Mouse (Mus musculus) heart, embryonic 16.5 days (tissue): ENCODE measurements at regions not wholly inside any gene's neighbourhood (a gene's known extent, or its start where the extent isn't known, plus 50 kb on each side); places are given as distances from the start of the nearest gene placed in this dataset.

Source experiments
- ATAC-seq: fragments of 200-750 bp; cut with Nextera tagmentation; replicated peaks from 2 replicates; pipeline ENCODE4 v1.8.0; 2017; ENCODE audit warnings: moderate number of reproducible peaks; ENCODE audit not compliant: insufficient read depth, low FRiP score; ENCODE audit errors: extremely low read depth
- H3K27ac ChIP-seq: fragments of 300-500 bp; sonication (generic); 2 replicates; pipeline ENCODE4 v1.5.1; 2014; ENCODE audit warnings: mild to moderate bottlenecking, low read length, control low read depth, moderate library complexity
- H3K27me3 ChIP-seq: fragments of 300-500 bp; sonication (generic); 2 replicates; pipeline ENCODE4 v1.6.1; 2014; ENCODE audit warnings: low read length, mixed read lengths; ENCODE audit not compliant: control insufficient read depth, insufficient read depth
- H3K36me3 ChIP-seq: fragments of 300-500 bp; sonication (generic); 2 replicates; pipeline ENCODE4 v1.6.1; 2014; ENCODE audit not compliant: control insufficient read depth, insufficient read depth
- H3K4me1 ChIP-seq: fragments of 300-500 bp; sonication (generic); 2 replicates; pipeline ENCODE4 v1.6.1; 2014; ENCODE audit warnings: low read length, mixed read lengths; ENCODE audit not compliant: control insufficient read depth, insufficient read depth
- H3K4me2 ChIP-seq: fragments of 300-500 bp; sonication (generic); 2 replicates; pipeline ENCODE4 v1.6.1; 2014; ENCODE audit warnings: low read depth, mild to moderate bottlenecking, control low read depth, low read length
- H3K4me3 ChIP-seq: fragments of 300-500 bp; sonication (generic); 2 replicates; pipeline ENCODE4 v1.5.1; 2014; ENCODE audit warnings: mild to moderate bottlenecking, control low read depth, low read length
- H3K9ac ChIP-seq: fragments of 300-500 bp; sonication (generic); 2 replicates; pipeline ENCODE4 v1.6.1; 2014; ENCODE audit warnings: low read length, control low read depth
- H3K9me3 ChIP-seq: fragments of 300-500 bp; sonication (generic); replicated peaks from 2 replicates; pipeline ENCODE4 v1.6.1; 2016; ENCODE audit warnings: low read length; ENCODE audit not compliant: control insufficient read depth
- WGBS: fragments of 180-500 bp; shearing (Covaris S2); extraction: QIAGEN DNeasy Blood & Tissue Kit; methylation state at CpG from one replicate; pipeline ENCODE4 v1.1.7; 2014; 5-methylcytosine and 5-hydroxymethylcytosine counted together

DNA sequence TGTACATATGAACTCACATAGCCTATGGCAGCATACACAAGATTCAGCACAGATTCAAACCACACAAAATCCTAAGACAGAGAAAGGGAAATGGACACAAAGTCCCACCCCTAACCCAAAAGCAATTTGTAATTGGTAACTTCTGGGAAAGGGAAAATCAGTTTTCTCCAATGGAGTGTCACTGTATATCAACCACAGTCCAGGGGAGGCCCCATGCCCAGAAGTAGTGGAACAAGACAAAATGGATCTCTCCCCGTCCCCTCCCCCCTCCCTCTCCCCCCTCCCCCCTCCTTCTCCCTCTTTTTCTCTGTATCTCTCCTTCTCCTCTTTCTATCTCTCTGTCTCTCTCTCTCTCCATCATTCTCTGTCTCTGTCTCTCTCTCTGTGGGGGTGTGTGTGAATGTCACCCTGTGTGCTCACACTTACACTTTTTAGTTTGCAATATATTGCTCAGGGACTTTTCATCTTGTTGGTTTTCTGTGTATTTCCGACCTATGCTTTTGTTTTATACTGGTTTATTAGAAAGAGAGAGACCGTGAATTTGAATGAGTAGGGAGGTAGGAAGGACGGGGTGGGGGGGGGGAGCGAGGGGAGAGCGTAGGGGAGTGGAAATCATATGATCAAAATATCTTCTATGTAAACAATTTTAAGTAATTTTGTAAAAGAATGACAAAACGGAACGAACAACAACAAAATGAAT lies 500.4 kb downstream of the Nyap2 start:
- H3K9ac ChIP-seq: no peak overlapping the region
- no peaks in the 10 kb centered on the region for H3K36me3 ChIP-seq
- no peaks in the 10 kb centered on the region for H3K4me1 ChIP-seq
- H3K4me2 ChIP-seq: no peak overlapping the region
- no peak overlapping the region for H3K4me3 ChIP-seq
- H3K27ac ChIP-seq: no peak overlapping the region
- no peaks in the 10 kb centered on the region for H3K27me3 ChIP-seq
- H3K9me3 ChIP-seq: no peaks in the 10 kb centered on the region
- no peak for ATAC-seq
- WGBS: 85% methylated on average over 8 of the region's 8 CpGs

DNA sequence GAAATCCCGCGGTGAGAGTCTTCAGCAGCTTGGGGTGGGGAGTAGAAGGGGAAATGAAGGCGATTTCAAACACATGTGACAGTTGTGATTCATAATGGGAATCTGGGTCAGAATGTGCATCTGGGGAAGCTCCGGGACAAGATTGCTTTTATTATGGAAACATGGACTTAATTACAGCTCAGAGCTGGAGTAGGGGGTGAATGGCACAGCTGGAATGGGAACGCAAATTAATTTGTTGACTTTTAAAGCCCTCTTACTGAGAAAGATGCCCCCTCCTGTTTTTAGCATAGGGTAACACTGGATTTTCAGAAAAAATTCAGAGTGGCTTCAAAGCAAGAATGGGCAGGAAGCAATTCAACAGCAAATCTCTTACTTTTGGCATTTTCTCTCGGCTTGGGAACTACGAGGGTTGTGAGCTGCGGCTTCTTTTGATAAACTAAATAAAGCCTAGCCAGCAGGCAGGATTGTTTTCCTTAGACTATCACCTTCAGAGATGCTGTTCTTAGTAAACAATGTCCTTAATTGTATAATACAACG lies 501.0 kb downstream of the Nyap2 start:
- Histone ChIP-seq H3K9ac (no peak overlapping the region), H3K4me1 (no peaks in the 10 kb centered on the region), H3K9me3 (no peaks in the 10 kb centered on the region), H3K27ac (no peak overlapping the region), H3K4me3 (no peak overlapping the region), H3K36me3 (no peaks in the 10 kb centered on the region), H3K27me3 (no peaks in the 10 kb centered on the region), H3K4me2 (no peak overlapping the region)
- ATAC-seq: no peak
- WGBS: 68% methylated on average over 9 of the region's 9 CpGs

DNA sequence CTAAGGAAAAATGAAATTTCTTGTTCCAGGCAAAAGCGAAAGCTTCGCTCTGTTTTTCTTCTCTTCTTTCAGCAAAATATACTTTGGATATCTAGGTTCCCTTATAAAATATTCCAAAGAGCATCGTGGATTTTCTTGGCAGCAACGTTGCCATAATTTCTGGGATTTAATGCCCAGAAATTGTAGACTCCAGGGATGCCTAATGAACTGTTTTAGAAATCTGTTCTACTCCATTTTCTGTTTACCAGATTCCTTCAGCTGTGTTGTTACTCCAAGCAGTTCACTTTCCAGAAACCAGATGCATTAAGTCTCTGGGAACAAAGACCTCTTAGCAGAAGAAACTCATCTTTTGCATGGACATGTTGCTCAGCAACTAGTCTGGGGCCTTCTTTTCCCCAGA lies 504.5 kb downstream of the Nyap2 start:
- no peak overlapping the region for H3K27ac ChIP-seq

DNA sequence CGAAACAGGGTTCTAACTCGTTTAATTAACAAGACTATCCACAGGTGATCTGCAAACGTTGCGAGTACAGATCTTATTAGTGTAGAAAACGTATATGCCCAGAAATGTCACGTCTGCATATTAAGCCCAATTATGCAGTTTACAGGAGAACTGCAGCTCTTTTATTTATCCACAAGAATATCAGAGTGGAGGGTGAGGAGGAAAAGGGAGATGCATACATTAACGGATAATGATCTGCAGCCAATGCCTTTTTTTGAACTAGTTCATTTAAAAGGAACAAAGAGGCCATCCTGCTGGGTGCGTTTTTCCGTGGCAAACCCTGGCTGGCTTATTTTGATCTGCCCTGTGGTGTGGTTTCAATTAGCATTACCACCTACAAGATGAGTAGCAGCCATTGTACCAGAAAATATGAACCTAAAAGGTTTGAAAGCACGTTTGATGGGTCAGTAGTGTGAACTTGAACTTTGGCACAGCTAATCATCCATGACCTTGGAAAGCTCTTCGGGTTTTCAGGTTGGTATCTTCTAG lies 511.1 kb downstream of the Nyap2 start:
- H3K27ac ChIP-seq: no peak overlapping the region

More for the DNA sequence above, 504.5 kb downstream of the Nyap2 start:
- Histone ChIP-seq H3K4me3 (no peak overlapping the region), H3K4me1 (no peaks in the 10 kb centered on the region), H3K27me3 (no peaks in the 10 kb centered on the region), H3K36me3 (no peaks in the 10 kb centered on the region), H3K9ac (no peak overlapping the region), H3K9me3 (no peaks in the 10 kb centered on the region), H3K4me2 (no peak overlapping the region)
- 75% methylated on average over 4 of the region's 4 CpGs for WGBS
- ATAC-seq: no peak

DNA sequence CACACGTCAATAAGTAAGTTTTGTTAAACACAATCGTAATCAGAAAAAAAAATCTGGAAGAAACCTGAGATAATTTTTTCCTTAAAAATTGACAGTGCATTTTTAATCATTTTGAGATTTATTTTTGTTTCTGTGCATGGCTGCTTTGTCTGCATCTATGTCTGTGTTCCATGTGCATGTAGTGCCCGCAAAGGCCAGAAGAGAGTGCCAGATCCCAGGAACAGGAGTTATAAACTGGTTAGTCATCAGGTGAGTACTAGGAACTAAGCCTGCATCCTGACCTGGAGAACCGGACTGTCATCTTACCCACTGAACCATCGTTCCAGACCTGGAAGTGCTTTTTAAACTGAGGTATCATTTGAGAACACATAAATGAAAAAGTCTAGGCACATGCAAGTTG lies 514.9 kb downstream of the Nyap2 start:
- Histone ChIP-seq H3K36me3 (no peaks in the 10 kb centered on the region), H3K9ac (no peak overlapping the region), H3K9me3 (no peaks in the 10 kb centered on the region), H3K27me3 (no peaks in the 10 kb centered on the region), H3K4me2 (no peak overlapping the region), H3K4me3 (no peak overlapping the region), H3K4me1 (no peaks in the 10 kb centered on the region; the same call in 1 of the 2 replicates), H3K27ac (no peak overlapping the region)
- no peak for ATAC-seq
- 89% methylated on average over 5 of the region's 5 CpGs for WGBS

More for the DNA sequence above, 511.1 kb downstream of the Nyap2 start:
- no peaks in the 10 kb centered on the region for H3K4me1 ChIP-seq
- H3K4me2 ChIP-seq: no peak overlapping the region
- no peak overlapping the region for H3K9ac ChIP-seq
- H3K27me3 ChIP-seq: no peaks in the 10 kb centered on the region
- H3K4me3 ChIP-seq: no peak overlapping the region
- H3K9me3 ChIP-seq: no peaks in the 10 kb centered on the region
- ATAC-seq: no peak
- H3K36me3 ChIP-seq: no peaks in the 10 kb centered on the region
- 76% methylated on average over 11 of the region's 11 CpGs for WGBS

DNA sequence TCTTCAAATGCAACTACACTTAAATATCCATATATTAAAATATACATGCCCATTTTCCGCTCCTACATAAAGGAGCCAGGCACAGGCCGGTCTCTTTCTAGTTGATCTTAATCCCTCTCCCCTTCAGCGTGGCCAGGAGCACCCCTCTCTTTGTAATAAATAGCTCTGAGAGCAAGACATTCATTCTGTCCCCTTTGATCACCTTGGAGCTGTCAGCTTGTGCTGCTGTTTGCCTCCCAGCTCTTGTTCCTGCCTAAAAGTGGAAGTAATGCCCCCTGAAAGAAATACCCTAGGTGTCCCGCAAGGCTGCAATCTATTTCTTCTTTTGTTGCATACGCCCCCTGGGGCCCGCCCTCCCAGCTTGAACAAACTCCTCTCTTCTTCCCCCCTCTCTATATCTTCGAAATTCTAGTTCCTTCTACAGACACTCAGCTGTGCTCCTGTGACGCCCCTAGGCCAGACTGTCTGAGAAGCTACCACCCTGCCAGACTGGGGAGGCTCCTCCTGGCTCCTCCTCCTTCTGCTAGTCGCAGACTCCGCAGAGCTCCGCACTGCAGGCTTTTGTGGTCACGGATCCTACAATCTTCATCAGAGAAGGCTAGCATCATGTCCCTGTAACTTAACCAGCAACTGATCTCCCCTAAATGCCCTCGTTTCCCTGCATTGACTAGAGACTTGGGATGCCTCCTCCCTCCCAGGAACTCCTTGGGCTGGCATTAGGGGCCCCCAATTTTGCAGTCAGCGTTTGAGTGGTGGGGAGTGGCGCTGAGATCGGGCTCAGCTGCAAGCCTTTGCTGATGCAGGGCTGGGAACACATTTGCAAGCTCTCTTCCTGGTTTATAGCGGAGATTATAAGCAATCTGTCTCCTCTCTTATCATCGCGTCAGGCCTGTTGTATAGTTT lies 516.8 kb downstream of the Nyap2 start:
- Histone ChIP-seq H3K36me3 (no peaks in the 10 kb centered on the region), H3K9me3 (no peaks in the 10 kb centered on the region), H3K4me1 (no peaks in the 10 kb centered on the region; the same call in 1 of the 2 replicates), H3K4me2 (peak overlapping the region; percentile 63), H3K27me3 (no peaks in the 10 kb centered on the region), H3K9ac (peak overlapping the region; percentile 57), H3K4me3 (peak overlapping the region; percentile 49), H3K27ac (no peak overlapping the region)
- 7% methylated on average over 19 of the region's 19 CpGs for WGBS
- ATAC-seq: peak; percentile 72

DNA sequence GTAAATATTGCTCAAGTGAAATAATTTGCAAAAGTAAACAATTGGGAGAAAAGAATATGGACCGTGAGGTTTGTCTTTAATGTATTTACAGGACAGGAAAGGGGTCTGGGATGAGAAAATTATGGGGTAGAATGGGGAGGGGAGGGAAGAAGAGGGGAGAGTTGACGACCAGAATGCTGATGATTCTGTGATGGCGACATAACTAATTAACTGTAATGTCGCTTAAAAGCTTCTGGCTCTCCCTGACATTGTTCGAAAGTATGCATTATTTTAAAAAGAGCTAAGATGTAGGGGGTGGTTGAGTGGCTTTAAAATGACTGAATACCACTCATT lies 517.4 kb downstream of the Nyap2 start:
- peak overlapping the region; percentile 57 for H3K9ac ChIP-seq
- no peaks in the 10 kb centered on the region for H3K27me3 ChIP-seq
- ATAC-seq: no peak
- H3K4me2 ChIP-seq: peak overlapping the region; percentile 63
- no peak overlapping the region for H3K27ac ChIP-seq
- H3K4me3 ChIP-seq: peak overlapping the region; percentile 49
- no peaks in the 10 kb centered on the region for H3K36me3 ChIP-seq
- 16% methylated on average over 5 of the region's 5 CpGs for WGBS
- H3K9me3 ChIP-seq: no peaks in the 10 kb centered on the region
- no peaks in the 10 kb centered on the region; the same call in 1 of the 2 replicates for H3K4me1 ChIP-seq

DNA sequence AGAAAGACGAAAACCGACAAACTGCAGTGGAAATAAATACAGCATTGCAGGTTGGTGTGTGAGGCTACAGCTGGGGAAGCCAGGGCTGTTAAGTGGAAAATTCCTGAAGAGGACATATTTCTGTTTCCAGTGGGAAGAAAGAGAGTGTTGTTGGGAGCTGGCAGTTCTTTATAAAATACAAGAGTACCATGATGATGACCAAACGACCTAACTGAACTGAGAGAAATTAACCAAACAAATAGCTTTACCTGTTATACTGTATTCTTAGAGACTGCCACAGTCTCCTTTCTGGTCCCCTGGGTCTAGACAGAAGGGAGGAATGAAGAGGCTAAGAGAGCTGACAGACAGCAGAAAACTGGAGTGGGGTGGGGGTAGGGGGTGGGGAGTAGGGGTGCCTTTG lies 517.9 kb downstream of the Nyap2 start:
- H3K36me3 ChIP-seq: no peaks in the 10 kb centered on the region
- no peaks in the 10 kb centered on the region for H3K27me3 ChIP-seq
- no peak overlapping the region for H3K4me2 ChIP-seq
- H3K27ac ChIP-seq: no peak overlapping the region
- H3K4me1 ChIP-seq: no peaks in the 10 kb centered on the region; the same call in 1 of the 2 replicates
- ATAC-seq: no peak
- no peak overlapping the region for H3K4me3 ChIP-seq
- 24% methylated on average over 3 of the region's 3 CpGs for WGBS
- H3K9ac ChIP-seq: no peak overlapping the region
- no peaks in the 10 kb centered on the region for H3K9me3 ChIP-seq

DNA sequence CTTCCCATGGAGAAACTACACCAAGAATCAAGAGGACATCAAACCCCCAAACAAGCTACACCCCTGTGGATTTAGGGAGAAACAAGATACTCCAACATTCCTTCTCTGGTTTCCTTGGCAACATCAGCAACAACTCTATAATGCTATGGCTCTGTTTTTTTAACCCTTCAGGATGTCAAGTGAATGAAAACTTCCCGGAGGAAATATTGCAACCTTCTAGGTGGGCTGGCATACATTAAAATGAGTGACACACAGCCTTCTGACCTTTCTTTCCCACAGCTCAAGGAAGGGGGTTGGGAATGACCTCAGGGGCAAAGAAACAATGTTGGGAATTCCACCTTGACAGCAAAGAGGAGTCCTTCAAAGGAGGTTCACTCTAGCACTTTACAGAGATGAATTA lies 532.0 kb downstream of the Nyap2 start:
- no peak overlapping the region for H3K4me3 ChIP-seq
- H3K36me3 ChIP-seq: no peaks in the 10 kb centered on the region
- no peaks in the 10 kb centered on the region for H3K4me1 ChIP-seq
- no peak overlapping the region for H3K9ac ChIP-seq
- H3K9me3 ChIP-seq: no peaks in the 10 kb centered on the region
- H3K27me3 ChIP-seq: no peaks in the 10 kb centered on the region
- WGBS: 14% methylated on average over 1 of the region's 1 CpGs
- no peak overlapping the region for H3K4me2 ChIP-seq
- ATAC-seq: no peak
- no peak overlapping the region for H3K27ac ChIP-seq
